Mouse (Mus musculus) kidney, adult 2 months (tissue): ENCODE measurements around the gene Decr2.

Source experiments
- CTCF ChIP-seq: fragments of 200-500 bp; conservative IDR thresholded peaks from 2 replicates; pipeline ENCODE4 v1.5.1; 2011; ENCODE audit warnings: low read depth, mild to moderate bottlenecking, control low read depth, low read length, moderate library complexity, mixed read lengths; ENCODE audit not compliant: insufficient read depth, insufficient read length
- POLR2A ChIP-seq: fragments of 200-500 bp; IDR thresholded peaks from one replicate; pipeline ENCODE4 v1.6.1; 2011; ENCODE audit warnings: low read depth, low read length, control low read depth

- TF ChIP-seq POLR2A: no peak
- TF ChIP-seq CTCF: no peak
Observed at GRCm38 (mm10) chr17:26075246-26075645, 14.9 kb downstream of the Decr2 start.
